Mouse (Mus musculus) neutrophil, adult 59 days (primary cell): ENCODE measurements around the gene Olfr328. TPM values are rescaled to one million over a fixed set of nuclear protein-coding genes. Genes with fewer than 3 reads are reported as not detected.

Source experiments
- total RNA-seq, 2 experiments: library from RNA; stranded (reverse); gene quantifications; 1 replicate in 1 of 2; 2 replicates in 1 of 2; pipeline ENCODE4 v1.2.4; 2023

Gene Olfr328
- total RNA-seq: under 1 TPM; 0.16 to 0.44 TPM

DNA sequence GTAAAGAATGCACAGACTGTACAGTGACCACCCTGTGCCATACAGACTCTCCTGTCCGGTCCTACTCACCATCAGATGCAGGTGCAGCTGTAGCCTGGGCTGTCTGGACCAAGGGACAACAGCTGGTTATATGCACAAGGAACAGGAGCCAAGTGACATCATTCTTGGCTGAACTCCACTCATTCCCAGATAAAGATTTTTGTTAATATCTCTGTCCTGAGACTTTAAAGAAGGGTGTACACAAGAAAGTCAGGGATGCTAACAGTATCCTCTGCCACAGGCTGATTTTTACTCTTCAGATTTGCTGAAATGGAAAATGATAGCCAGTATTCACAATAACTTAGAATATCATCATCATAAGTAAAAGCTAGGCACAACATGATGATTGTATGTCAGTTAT, at the start of gene Olfr328:
Gene Olfr328 (minus strand): TSS at position 101 of the 400 bp plus-strand sequence.

GRCm38 (mm10) chr11:58594814-58595213, 39.4 kb upstream of the Olfr328 start, which contains the start of gene Olfr324:
Gene Olfr324 (plus strand): TSS chr11:58595114.

GRCm38 (mm10) chr11:58577430-58577829, 22.0 kb upstream of the Olfr328 start, which contains the start of gene Olfr325:
Gene Olfr325 (plus strand): TSS chr11:58577730.

DNA sequence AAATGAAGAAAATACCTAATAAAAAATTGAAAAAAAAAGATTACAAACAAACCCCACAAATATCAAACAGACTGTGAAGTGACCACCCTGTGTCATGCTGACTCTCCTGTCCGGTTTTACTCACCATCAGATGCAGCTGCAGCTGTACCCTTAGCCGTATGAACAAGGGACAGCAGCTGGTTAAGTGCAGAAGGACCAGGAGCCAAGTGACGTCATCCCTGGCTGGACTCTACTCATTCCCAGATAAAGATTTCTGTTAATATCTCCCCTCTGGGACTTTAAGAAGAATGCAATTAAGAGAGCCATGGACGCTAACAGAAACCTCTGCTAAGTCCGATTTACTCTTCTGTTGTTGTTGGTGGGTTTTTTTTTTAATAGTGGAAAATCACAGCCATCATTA, 15.0 kb upstream of the Olfr328 start, which contains the start of gene Olfr224:
Gene Olfr224 (minus strand): TSS at position 149 of the 400 bp plus-strand sequence.

DNA sequence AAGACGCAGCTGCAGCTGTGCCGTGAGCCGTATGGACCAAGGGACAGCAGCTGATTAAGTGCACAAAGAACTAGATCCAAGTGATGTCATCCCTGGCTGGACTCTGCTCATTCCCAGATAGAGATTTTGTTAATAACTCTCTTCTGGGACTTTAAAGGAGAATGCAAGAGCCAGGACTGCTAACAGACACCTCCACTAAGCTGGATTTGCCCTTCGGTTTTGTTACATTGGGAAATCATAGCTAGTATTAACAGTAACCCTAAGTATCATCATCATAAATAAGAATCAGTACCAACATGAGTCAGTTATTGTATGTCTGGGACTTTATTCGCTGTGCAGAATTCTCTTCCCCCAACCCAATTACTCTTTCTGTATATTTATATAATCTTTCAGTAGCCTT, 9.1 kb downstream of the Olfr328 start, which contains the start of gene Olfr329-ps:
Gene Olfr329-ps (minus strand): TSS at position 101 of the 400 bp plus-strand sequence.

DNA sequence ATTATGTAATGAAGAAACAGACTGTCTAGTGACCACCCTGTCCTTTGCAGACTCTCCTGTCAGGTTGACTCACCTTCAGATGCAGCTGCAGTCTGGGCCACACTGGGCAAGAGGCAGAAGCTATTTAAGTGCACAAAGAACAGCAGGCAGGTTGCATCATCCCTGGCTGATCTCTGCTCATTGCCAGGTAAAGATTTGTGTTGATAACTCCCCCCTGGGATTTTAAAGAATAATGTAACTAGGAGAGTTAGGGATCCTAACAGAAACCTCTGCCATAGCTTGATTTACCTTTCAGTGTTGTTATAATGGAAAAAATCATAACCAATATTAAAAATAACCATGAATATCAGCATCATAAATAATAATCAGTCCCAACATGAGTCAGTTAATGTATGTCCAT, 20.7 kb downstream of the Olfr328 start, which contains the start of gene Olfr330:
Gene Olfr330 (minus strand): TSS at position 101 of the 400 bp plus-strand sequence.

DNA sequence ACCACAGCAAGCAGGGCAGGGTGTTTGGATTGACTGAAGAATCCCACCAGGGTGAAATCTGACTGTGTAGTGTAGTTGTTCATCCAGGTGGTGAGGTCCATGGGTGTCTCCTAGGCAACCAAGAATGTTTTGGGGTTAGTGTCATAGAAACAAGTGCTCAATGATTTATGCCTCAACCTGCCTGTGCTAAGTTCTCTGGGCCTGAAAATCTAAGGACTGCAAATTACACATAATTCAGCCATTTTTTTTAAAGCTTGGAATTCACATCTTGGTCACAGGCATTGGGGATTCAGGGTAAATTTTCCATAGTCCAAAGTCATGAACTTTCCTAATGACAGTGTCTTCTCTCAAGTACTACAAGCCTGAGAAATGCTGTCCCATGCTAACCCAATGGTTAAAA, 53.0 kb downstream of the Olfr328 start, which contains the start of gene Olfr331:
Gene Olfr331 (minus strand): TSS at position 101 of the 400 bp plus-strand sequence.

Other genes starting within 250 kb of the Olfr328 start
- 10 to 100 TPM; 10.7 to 13.9 TPM for gene Zfp692, start 248.6 kb downstream of the Olfr328 start, total RNA-seq
- 10 to 100 TPM; 21.6 to 22.7 TPM for gene Zfp672, start 225.3 kb downstream of the Olfr328 start, total RNA-seq
- gene Sh3bp5l, start 224.9 kb downstream of the Olfr328 start, total RNA-seq: 10 to 100 TPM; 28.1 to 32.3 TPM
- not detected for gene Lypd8, start 176.6 kb downstream of the Olfr328 start, total RNA-seq
- gene 1810065E05Rik, start 134.5 kb downstream of the Olfr328 start, total RNA-seq: not detected
- gene Gm12253, start 123.1 kb downstream of the Olfr328 start, total RNA-seq: not detected
- not detected for gene Lypd9, start 102.7 kb downstream of the Olfr328 start, total RNA-seq
- gene Olfr30, start 93.4 kb downstream of the Olfr328 start, total RNA-seq: not detected
- not detected for gene Olfr332, start 63.1 kb downstream of the Olfr328 start, total RNA-seq
- not detected for gene Olfr331, start 53.1 kb downstream of the Olfr328 start, total RNA-seq
- not detected for gene Olfr330, start 20.8 kb downstream of the Olfr328 start, total RNA-seq
- not detected for gene Olfr329-ps, start 9.2 kb downstream of the Olfr328 start, total RNA-seq
- not detected for gene Olfr224, start 14.9 kb upstream of the Olfr328 start, total RNA-seq
- gene Olfr325, start 22.1 kb upstream of the Olfr328 start, total RNA-seq: not detected
- gene Olfr324, start 39.5 kb upstream of the Olfr328 start, total RNA-seq: not detected
- not detected for gene 2210407C18Rik, start 60.4 kb upstream of the Olfr328 start, total RNA-seq
- not detected for gene Olfr323, start 74.9 kb upstream of the Olfr328 start, total RNA-seq
- gene Trim58, start 84.8 kb upstream of the Olfr328 start, total RNA-seq: 1 to 10 TPM in 1 of 2 experiments, under 1 TPM in 1; 0.88 to 1.2 TPM
- gene Olfr322, start 103.1 kb upstream of the Olfr328 start, total RNA-seq: under 1 TPM in 1 of 2 experiments, not detected in 1; 0.07 TPM
- gene Olfr320, start 125.5 kb upstream of the Olfr328 start, total RNA-seq: not detected
- gene Olfr319, start 143.5 kb upstream of the Olfr328 start, total RNA-seq: not detected
- under 1 TPM; 0.11 to 0.18 TPM for gene Olfr318, start 168.4 kb upstream of the Olfr328 start, total RNA-seq
- gene Olfr317, start 183.6 kb upstream of the Olfr328 start, total RNA-seq: not detected
- gene Olfr316, start 197.1 kb upstream of the Olfr328 start, total RNA-seq: not detected
- not detected for gene Olfr315, start 217.6 kb upstream of the Olfr328 start, total RNA-seq
- gene Olfr314, start 227.3 kb upstream of the Olfr328 start, total RNA-seq: not detected
- not detected for gene Fam183b, start 246.3 kb upstream of the Olfr328 start, total RNA-seq